Mouse (Mus musculus): ENCODE results near the gene Ttc9c. TPM values are rescaled to one million over a fixed set of nuclear protein-coding genes. Genes with fewer than 3 reads are reported as not detected.

Gene Ttc9c
- 21.2 TPM for total RNA-seq (2023)

DNA sequence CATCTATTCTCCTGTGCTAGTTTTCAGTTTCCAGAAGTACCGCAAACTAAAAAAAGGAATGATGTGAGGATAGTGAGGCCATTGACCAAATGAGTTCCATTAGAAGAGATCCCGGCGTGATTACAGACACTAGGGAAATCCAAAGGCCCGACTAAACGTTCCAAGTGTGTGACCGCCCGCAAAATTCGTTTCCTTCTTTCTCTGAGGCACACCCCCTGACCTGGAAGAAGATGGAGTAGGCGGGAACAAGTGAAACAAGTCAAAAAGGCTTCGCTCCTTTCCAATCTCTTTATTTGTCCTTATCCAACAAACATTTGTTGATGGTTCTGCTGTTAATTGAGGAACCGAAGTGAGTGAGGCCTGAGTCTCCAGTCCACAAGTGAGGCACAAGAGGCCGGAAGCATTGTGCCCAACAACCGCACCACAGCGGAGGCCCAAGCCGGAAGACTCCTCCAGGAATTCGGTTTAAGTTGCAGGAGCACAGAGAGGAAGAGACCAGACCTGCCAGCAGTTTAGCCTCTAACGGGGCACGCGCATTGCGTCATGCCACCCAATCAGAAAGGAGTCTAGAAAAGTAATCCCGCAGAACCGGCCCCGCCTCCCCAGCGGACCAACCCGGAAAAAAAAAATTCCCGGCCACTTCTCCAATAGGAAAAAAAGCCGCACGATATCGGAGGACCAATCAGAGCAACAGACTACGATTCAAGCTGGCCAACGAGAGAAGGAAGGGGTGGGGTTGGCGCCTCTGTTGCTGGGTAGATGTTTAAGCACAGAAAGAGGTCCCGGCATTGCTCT, at the start of gene Ttc9c:
TSS of gene Ttc9c (minus strand) at position 533 of the 795 bp plus-strand sequence.

DNA sequence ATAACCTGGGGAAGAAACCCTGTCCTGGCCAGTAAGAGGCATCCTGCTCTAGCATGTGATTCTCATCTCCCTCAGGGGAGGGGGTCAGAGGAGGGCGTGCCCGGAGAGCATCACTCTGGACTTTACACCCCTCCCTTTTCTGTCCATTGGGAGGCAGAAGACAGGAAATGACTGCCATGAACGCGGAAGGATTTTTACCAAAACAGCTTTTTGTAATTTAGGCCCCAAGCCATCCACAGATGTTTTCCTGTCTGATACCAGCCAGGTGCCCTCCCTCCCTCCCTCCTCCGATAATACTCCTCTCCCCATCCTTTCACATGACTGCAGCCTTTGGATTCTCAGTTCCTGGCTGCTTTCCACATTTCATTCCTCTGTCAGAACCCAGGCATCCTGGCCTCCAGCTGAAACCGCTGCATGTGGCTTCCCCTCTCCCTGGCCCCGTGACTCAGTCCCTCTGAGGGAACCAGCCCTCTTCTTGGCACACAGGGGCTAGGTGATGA, 31.3 kb upstream of the Ttc9c start, which contains the start of gene Lrrn4cl:
TSS of gene Lrrn4cl (plus strand) at position 367 of the 500 bp plus-strand sequence.

DNA sequence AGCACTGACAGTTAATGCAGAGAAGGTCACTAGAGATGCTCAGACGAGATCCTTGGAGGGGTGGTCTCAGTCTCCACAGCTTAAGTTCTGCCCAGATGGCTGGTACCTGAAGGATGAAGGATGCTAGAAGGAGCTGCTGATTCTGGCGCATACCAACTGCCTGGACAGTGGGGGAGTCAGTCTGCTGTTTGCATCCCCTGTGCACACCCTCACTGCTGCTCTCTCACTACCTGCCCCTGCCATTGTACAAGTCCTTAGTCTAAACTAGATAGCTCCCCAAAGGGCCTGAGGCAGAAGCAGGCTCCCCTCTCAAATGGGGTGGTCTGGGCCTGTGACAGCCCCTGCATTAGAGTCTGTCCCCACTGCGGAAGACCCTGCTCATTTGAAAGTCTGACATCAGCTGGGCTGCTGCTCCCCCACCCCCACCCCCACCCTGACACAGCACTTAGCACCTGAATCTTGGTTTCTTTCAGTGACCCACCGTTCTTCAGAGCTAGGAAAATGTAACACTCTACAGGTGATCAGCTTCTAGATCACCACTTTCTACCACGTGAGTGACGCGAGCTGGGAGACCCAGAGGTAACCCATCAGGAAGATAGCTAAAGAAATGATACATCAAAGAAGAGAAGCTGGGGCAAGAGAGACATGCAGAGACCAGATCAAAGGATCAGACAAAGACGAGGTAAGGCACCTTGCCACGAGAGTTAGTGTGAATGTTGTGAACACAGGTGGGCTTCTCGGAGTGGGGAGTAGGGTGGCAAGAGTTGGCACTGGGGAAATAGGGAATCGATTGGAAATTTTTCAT, 20.2 kb upstream of the Ttc9c start, which contains the start of gene Gng3:
TSS of gene Gng3 (minus strand) at position 92 of the 805 bp plus-strand sequence.

DNA sequence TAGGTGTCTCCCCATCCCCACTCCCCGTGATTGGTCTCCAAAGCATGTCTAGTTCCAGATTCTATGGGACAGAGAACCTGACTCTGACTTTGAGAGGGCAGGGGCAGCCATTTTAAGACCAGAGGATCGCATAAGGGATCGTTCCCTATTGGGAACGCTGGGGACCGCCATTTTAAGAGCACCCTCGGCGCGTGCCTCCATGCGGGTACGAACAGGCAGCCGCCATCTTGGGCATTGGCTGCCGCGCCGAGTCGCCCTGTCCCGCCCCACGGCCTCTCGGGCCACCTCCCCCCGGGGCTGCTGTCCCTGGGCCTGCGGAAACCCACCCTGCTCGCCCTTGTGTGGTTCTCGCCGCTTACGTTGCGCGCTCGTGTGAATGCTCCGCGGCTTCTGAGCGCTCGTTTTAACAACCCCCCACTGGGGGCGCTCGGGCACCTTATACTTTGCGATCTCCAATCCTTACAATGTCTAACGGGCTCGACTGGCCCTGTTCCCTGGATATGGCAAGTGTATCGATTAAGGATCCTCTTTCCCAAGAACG, 18.2 kb upstream of the Ttc9c start, which contains the start of gene Bscl2:
TSS of gene Bscl2 (plus strand) at position 217 of the 541 bp plus-strand sequence.

DNA sequence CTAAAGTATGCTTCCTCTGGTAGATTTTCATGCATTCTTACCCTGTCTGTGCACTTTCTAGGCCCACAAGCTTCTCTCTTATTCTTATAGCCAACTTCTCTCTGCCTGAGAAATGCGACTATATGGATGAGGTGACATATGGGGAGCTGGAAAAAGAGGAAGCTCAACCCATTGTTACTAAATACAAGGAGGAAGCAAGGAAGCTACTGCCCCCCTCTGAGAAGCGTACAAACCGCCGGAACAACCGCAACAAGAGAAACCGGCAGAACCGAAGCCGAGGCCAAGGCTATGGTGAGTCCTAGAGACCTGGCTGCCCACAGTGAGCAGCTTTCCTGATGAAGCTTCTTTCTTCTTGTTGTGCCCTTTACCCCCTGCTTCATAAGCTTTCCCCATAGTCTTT, 10.5 kb upstream of the Ttc9c start, which contains the start of gene AC129217.1:
TSS of gene AC129217.1 (plus strand) at position 114 of the 400 bp plus-strand sequence.

DNA sequence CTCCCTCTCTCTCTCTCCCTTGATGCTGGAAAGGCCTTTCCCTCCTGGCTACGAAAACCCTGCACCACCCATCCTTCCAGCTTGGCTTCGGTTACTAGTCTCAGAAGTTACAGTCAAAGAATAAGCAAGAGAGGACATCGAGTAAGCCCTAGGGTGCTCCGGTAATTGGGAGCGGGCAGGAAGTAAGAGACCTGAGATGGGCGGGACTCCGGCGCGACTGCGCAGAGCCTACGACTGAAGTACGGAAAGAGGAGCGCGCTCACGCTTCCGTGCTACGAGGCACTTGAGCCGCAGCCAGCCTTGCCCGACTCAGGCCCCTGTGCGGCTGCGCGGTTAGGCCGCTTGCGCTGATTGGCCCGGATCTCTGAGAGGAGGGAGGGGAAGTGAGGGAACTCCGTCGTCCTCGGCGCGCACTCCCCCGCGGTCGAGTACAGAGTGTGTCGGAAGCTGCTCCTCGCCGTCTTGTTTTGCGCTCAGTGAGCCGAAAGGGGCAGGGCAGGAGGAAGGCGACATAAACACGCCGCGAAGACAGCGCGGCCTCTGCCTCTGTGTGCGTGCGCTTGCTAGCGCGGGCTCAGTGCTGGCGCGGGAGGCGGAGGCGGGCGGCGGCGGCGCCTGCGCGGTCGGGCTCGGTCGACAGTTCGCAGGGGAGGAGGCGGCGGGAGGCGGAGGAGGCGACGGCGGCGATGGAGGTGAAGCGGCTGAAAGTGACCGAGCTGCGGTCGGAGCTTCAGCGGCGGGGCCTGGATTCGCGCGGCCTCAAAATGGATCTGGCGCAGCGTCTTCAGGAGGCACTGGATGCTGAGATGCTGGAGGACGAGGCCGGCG, 677 bp upstream of the Ttc9c start, which contains the start of gene Hnrnpul2:
TSS of gene Hnrnpul2 (plus strand) at position 415 of the 828 bp plus-strand sequence.

DNA sequence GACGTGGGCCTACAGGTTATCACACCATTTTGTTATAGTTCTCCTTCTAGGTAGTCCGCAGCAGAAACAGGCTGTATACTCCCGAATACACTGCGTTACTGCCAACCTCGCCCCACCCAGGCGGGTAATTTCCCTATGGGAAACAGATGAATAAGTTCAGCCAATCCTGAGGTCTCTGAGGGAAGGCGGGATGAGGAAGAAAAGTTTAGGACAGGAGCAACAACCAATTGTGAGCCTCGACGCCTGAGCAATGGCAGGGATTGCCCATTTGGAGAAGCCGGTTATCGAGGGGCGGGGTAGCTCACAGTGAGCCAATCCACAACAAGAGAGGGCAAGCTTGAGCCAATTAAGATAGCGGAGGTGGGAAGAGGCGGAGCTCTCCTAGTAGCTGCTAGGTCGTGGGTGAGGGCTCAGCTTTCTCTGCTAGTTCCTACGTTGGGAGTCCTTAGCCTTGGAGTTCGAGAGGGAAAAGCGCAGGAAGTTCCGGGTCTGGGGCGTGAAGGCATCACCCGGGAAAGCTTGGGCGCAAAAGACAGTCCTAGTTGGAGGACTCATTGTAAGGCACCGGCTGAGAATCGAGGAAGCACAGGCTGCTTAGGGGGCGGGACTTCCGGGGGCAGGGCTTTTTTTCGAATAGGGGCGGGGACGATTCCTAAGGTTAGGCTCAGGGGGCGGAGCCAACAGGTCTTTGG, 16.9 kb downstream of the Ttc9c start, which contains the start of gene Zbtb3:
TSS of gene Zbtb3 (plus strand) at position 426 of the 692 bp plus-strand sequence.

DNA sequence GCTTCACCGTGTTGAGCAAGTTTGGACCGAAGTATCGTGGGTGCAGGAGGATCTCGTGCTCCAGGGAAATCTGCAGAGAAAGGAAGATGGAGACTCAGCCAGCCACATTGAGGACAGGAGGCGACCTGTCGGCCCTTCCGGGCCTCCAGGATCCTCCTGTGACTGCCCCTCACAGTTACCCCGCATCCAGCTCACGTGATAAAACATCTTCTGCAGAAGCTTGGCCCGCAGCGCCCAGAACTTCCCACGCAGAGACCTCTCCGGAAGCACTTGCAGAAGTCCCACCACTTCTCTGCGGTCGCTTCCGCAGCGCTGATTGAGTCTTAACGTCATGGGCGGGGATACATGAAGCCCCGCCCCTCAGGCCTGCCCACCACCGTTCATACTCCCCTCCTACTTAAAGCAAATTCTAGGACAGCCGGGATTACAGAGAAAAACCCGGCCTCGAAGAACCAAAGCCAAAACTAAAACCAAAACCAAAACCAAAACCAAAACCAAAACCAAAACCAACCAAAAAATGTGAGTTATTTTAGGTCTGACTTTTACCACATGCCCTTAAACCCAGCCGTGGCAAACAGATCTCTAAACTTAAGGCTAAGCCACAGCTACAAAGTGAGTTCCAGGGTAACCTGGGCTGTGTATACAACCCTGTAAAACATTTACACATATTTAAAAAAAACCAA, 20.7 kb downstream of the Ttc9c start, which contains the start of gene Polr2g:
TSS of gene Polr2g (minus strand) at position 314 of the 683 bp plus-strand sequence.

DNA sequence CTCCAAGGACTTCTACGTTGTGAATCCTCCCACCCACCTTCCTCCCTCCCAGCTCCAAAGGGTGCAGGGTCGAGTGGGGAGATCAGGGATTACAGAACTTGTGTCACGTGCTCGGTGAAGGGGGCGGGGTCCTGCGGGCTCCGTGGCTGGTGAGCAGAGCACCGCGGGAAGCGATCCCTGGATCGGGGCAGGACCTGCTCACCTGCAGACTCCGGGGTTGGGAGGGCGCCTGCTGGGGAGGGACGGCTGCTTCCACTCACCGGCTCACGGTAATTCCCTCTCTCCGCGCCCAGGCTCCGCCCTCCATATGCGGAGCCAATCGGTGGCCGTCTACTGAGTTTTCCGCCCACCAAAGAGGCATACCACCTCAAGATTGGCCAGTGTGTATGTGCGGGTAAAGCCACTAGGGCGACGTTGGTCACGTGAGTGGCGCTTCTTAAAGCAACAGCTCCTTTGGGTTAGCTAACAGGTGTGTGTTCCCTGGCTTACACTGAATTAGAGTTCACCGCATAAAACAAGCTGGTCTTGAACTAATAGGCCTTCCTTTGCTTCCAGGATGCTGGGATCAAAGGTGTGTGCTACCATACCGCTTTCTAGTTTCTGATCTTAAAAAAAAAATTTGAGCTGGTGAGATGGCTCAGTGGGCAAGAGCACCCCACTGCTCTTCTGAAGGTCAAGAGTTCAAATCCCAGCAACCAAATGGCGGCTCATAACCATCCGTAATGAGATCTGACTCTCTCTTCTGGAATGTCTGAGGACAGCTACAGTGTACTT, 32.9 kb downstream of the Ttc9c start, which contains the start of gene Taf6l:
TSS of gene Taf6l (minus strand) at position 410 of the 774 bp plus-strand sequence.

DNA sequence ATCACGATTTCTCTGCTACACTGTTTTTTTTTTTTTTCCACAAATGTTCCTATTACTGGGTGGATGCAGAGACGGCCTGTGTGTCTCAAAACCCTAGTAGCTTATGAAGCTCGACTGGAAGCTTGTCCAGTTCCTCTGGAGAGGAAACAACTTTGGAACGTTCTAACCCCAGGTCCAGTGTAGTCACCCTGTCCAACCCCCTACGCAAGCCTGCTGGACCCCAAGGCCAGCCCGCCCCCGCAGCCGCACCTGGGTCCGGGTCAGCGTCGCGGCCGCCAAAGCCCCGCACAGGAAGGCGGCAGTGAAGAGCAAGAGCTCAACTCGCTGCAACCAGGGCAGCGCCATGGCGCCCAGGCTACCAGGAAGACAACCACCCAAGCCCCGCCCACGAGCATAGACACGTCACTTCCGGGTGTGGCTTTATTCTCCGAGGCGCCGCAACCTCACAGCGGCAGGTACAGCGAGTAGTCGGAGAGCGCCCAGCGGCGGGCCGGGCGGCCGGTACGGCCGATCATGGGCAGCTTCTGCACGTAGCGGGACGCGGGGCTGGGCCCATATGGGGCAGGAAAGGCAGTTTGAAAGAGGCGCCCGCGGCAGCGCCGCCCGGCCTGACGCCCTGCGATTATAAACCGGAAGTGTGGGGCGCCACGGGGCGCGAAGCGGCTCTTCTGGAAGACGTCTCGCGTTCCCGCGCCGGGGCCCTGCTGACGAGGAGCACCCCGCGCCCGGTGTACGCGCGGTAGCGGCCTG, 44.9 kb downstream of the Ttc9c start, which contains the start of gene Tmem179b:
TSS of gene Tmem179b (minus strand) at position 382 of the 750 bp plus-strand sequence.

DNA sequence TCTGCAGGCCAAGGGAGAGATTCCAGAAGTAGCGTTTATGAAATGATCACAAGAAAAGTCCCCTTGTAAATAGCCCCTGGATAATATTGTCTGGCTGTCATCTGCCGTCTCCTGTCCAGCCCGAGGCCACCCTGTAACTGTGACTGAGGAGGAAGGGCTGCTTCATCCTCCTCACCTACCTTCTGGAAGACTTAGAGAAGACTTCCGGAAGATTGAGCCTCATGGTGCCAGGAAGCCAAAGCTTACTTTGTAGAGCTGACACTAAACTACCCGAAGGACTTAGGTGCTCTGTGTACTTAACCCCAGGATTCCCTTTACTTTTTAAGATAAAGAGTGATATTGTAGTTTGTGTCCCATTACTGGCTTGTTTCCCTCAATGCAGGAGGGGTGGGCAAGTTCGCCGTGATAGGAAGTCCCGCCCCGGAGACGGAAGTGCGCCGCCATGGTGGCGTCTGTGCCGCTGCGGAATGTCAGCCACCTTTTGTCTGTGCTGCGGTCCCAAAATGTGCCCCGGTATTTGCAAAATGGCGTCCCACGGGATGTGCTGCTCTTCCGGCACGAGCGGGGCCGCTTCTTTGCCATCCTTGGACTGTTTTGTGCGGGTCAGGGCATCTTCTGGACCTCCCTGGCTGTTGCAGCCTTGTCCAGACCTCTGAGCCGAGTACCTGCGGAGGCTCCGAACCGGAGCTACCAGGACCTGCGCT, 48.4 kb downstream of the Ttc9c start, which contains the start of gene Tmem223:
TSS of gene Tmem223 (plus strand) at position 430 of the 704 bp plus-strand sequence.

Other genes starting within 250 kb of the Ttc9c start
- gene Slc22a8, start 228.1 kb downstream of the Ttc9c start, total RNA-seq (2023): not detected
- gene Slc22a6, start 201.3 kb downstream of the Ttc9c start, total RNA-seq (2023): not detected
- gene Chrm1, start 155.5 kb downstream of the Ttc9c start, total RNA-seq (2023): not detected
- gene Slc3a2, start 96.0 kb downstream of the Ttc9c start, total RNA-seq (2023): 200 TPM
- 89.2 TPM for gene Wdr74, start 83.5 kb downstream of the Ttc9c start, total RNA-seq (2023)
- gene 1700092M07Rik, start 78.6 kb downstream of the Ttc9c start, total RNA-seq (2023): 2.3 TPM
- 265 TPM for gene Stx5a, start 77.9 kb downstream of the Ttc9c start, total RNA-seq (2023)
- gene Nxf1, start 62.3 kb downstream of the Ttc9c start, total RNA-seq (2023): 559 TPM
- 30.8 TPM for gene Tmem223, start 48.3 kb downstream of the Ttc9c start, total RNA-seq (2023)
- 61.1 TPM for gene Tmem179b, start 44.9 kb downstream of the Ttc9c start, total RNA-seq (2023)
- gene Taf6l, start 32.9 kb downstream of the Ttc9c start, total RNA-seq (2023): 9.8 TPM
- gene Polr2g, start 20.8 kb downstream of the Ttc9c start, total RNA-seq (2023): 50.4 TPM
- 0.26 TPM for gene Zbtb3, start 16.8 kb downstream of the Ttc9c start, total RNA-seq (2023)
- gene Hnrnpul2, start 677 bp upstream of the Ttc9c start, total RNA-seq (2023): 101 TPM
- gene AC129217.1, start 10.4 kb upstream of the Ttc9c start, total RNA-seq (2023): 16.0 TPM
- 37.6 TPM for gene Bscl2, start 18.1 kb upstream of the Ttc9c start, total RNA-seq (2023)
- not detected for gene Gng3, start 19.9 kb upstream of the Ttc9c start, total RNA-seq (2023)
- gene Lrrn4cl, start 31.4 kb upstream of the Ttc9c start, total RNA-seq (2023): 0.91 TPM
- 116 TPM for gene Ubxn1, start 52.2 kb upstream of the Ttc9c start, total RNA-seq (2023)
- gene Uqcc3, start 61.6 kb upstream of the Ttc9c start, total RNA-seq (2023): 36.2 TPM
- 9.4 TPM for gene Lbhd1, start 64.4 kb upstream of the Ttc9c start, total RNA-seq (2023)
- gene Gm49403, start 64.6 kb upstream of the Ttc9c start, total RNA-seq (2023): not detected
- 25.8 TPM for gene 1810009A15Rik, start 69.5 kb upstream of the Ttc9c start, total RNA-seq (2023)
- 3.8 TPM for gene Gm49416, start 69.6 kb upstream of the Ttc9c start, total RNA-seq (2023)
- 18.6 TPM for gene Ints5, start 73.7 kb upstream of the Ttc9c start, total RNA-seq (2023)
- gene Ganab, start 78.7 kb upstream of the Ttc9c start, total RNA-seq (2023): 134 TPM
- 41.9 TPM for gene B3gat3, start 101.0 kb upstream of the Ttc9c start, total RNA-seq (2023)
- gene Rom1, start 110.0 kb upstream of the Ttc9c start, total RNA-seq (2023): 3.0 TPM
- 70.7 TPM for gene Eml3, start 110.2 kb upstream of the Ttc9c start, total RNA-seq (2023)
- 172 TPM for gene Mta2, start 122.5 kb upstream of the Ttc9c start, total RNA-seq (2023)
- gene Tut1, start 134.5 kb upstream of the Ttc9c start, total RNA-seq (2023): 39.7 TPM
- gene Eef1g, start 147.7 kb upstream of the Ttc9c start, total RNA-seq (2023): 533 TPM
- 74.3 TPM for gene Ahnak, start 170.0 kb upstream of the Ttc9c start, total RNA-seq (2023)

Data from CD4-positive naive resting alpha-beta T cell, adult 76 days (primary cell).